Comparison of ENCODE assay signal across 20 mouse cellular contexts in genomic region chr14:75912665-75913064, GRCm38 (mm10). TPM values are rescaled to one million over a fixed set of nuclear protein-coding genes. Genes with fewer than 3 reads are reported as not detected.
A peak's percentile ranks its signal among the peaks of the same experiment; 100 is the strongest.
DNase-seq lines count a peak whose midpoint lies in the region; ATAC-seq lines count a peak whose summit lies in the region.
"Had no signal": no experiment of that assay in that cellular context is flagged by ENCODE, and none has a peak within 500 bp of the region (broad histone marks: within the 10 kb centered on the region; RNA-seq: fewer than 3 reads in every experiment).

No protein-coding gene starts in this region.

- peak; percentile 43 for DNase-seq in heart, adult 11 months
- no peak for DNase-seq in heart, adult 18-20 months
- DNase-seq in midbrain, embryonic 10.5 days (ENCODE audit: low spot score), result no peak
- no peak for DNase-seq in embryo, embryonic 10 days (ENCODE audit: low spot score)
- DNase-seq in gastrocnemius, postnatal 14 days, result no peak
- DNase-seq in layer of hippocampus, adult 11-12 months (ENCODE audit: low spot score), result no peak
- DNase-seq: adrenal gland, postnatal 14 days; cerebellum, adult 11-12 months; cerebellum, postnatal 25 days; gastrocnemius, adult 2 months; kidney, postnatal 14 days; lung, adult 2 months; right cerebral cortex, adult 18-20 months had no signal

- intact Hi-C loops in gastrocnemius, postnatal 14 days (cut with DNase I; ENCODE audit: low total_unique reads), result no loop called here

- H3K36me3 ChIP-seq in midbrain, embryonic 13.5 days, result no peaks in the 10 kb centered on the region; the same call in 1 of the 2 replicates
- peaks cover 13% of the 10 kb centered on the region for H3K36me3 ChIP-seq in midbrain, embryonic 10.5 days
- H3K36me3 ChIP-seq in liver, embryonic 15.5 days (replicated peaks), result 0 out of 2 replicates have a peak, but pooled peaks cover 2% of the 10 kb centered on the region

- no peak overlapping the region for H3K9ac ChIP-seq in midbrain, embryonic 13.5 days (replicated peaks)
- no peak overlapping the region for H3K9ac ChIP-seq in liver, embryonic 15.5 days
- H3K9ac ChIP-seq: embryonic facial prominence, embryonic 12.5 days; hindbrain, embryonic 13.5 days had no signal

- no peak for ATAC-seq in midbrain, embryonic 13.5 days
- ATAC-seq in liver, embryonic 15.5 days (ENCODE audit: insufficient read depth), result peak; percentile 73

- H3K4me3 ChIP-seq in midbrain, embryonic 13.5 days (replicated peaks), result no peak overlapping the region
- no peak overlapping the region for H3K4me3 ChIP-seq in midbrain, embryonic 10.5 days
- H3K4me3 ChIP-seq in liver, embryonic 15.5 days (replicated peaks), result no peak overlapping the region
- H3K4me3 ChIP-seq: embryonic facial prominence, embryonic 12.5 days; gastrocnemius, adult 2 months; hindbrain, embryonic 13.5 days had no signal

- peaks cover 13% of the 10 kb centered on the region; the same call in 1 of the 2 replicates for H3K4me1 ChIP-seq in midbrain, embryonic 13.5 days (replicated peaks)
- H3K4me1 ChIP-seq in midbrain, embryonic 10.5 days, result no peaks in the 10 kb centered on the region
- no peaks in the 10 kb centered on the region for H3K4me1 ChIP-seq in liver, embryonic 15.5 days (replicated peaks)
- H3K4me1 ChIP-seq: embryonic facial prominence, embryonic 12.5 days; hindbrain, embryonic 13.5 days had no signal

- no peaks in the 10 kb centered on the region for H3K27me3 ChIP-seq in midbrain, embryonic 13.5 days
- no peaks in the 10 kb centered on the region for H3K27me3 ChIP-seq in midbrain, embryonic 10.5 days (ENCODE audit: low read depth, poor library complexity, severe bottlenecking)
- H3K27me3 ChIP-seq in liver, embryonic 15.5 days, result no peaks in the 10 kb centered on the region
- H3K27me3 ChIP-seq: embryonic facial prominence, embryonic 12.5 days; hindbrain, embryonic 13.5 days had no signal

- H3K9me3 ChIP-seq in midbrain, embryonic 13.5 days, result no peaks in the 10 kb centered on the region
- H3K9me3 ChIP-seq in midbrain, embryonic 10.5 days (replicated peaks), result no peaks in the 10 kb centered on the region
- no peaks in the 10 kb centered on the region for H3K9me3 ChIP-seq in liver, embryonic 15.5 days (replicated peaks)
- H3K9me3 ChIP-seq: embryonic facial prominence, embryonic 12.5 days; hindbrain, embryonic 13.5 days had no signal

- WGBS in midbrain, embryonic 13.5 days, result 92% methylated on average over 2 of the region's 2 CpGs
- 94% methylated on average over 2 of the region's 2 CpGs for WGBS in midbrain, embryonic 10.5 days
- 74% methylated on average over 2 of the region's 2 CpGs for WGBS in liver, embryonic 15.5 days (ENCODE audit: insufficient replicate concordance)

- H3K4me2 ChIP-seq in midbrain, embryonic 13.5 days (replicated peaks), result no peak overlapping the region
- H3K4me2 ChIP-seq in liver, embryonic 15.5 days, result no peak overlapping the region
- H3K4me2 ChIP-seq: embryonic facial prominence, embryonic 12.5 days; hindbrain, embryonic 13.5 days had no signal

- H3K27ac ChIP-seq in midbrain, embryonic 13.5 days, result 0 out of 2 replicates have a peak overlapping the region, but pooled peaks have one; percentile 25
- H3K27ac ChIP-seq in midbrain, embryonic 10.5 days (replicated peaks), result no peak overlapping the region
- H3K27ac ChIP-seq in liver, embryonic 15.5 days (replicated peaks), result peak overlapping the region; percentile 15; the same call in 1 of the 2 replicates
- H3K27ac ChIP-seq: embryonic facial prominence, embryonic 12.5 days; gastrocnemius, adult 2 months; hindbrain, embryonic 13.5 days had no signal

RNA-seq across cellular contexts. Expression of gene Kctd4, which starts 42.1 kb away (rescaled TPM):
- total RNA-seq in heart, adult 18-20 months (2021), result not detected
- 4.6 and 6.0 TPM in 2 replicates for polyA plus RNA-seq in midbrain, embryonic 13.5 days (2015; fragmentation: Nextera tagmentation; extraction: Ambion mirVana)
- 0.42 and 0.60 TPM in 2 replicates for polyA plus RNA-seq in midbrain, embryonic 10.5 days (2016; fragmentation: Nextera tagmentation; extraction: Ambion mirVana)
- 0.14 and 0.21 TPM in 2 replicates for polyA plus RNA-seq in liver, embryonic 15.5 days (2015; fragmentation: Nextera tagmentation; extraction: Ambion mirVana)
- not detected for total RNA-seq in gastrocnemius, postnatal 14 days (2021)
- total RNA-seq: adrenal gland, postnatal 14 days; gastrocnemius, adult 2 months; heart, adult 8-10 months; megakaryocyte, adult 5-6 weeks had no signal
- polyA plus RNA-seq: small intestine, adult 2 months had no signal
